Mouse (Mus musculus): Measurements from ENCODE around the gene Gmeb2. TPM values are rescaled to one million over a fixed set of nuclear protein-coding genes. Genes with fewer than 3 reads are reported as not detected.

Gene Gmeb2
- total and polyA plus RNA-seq, 3 experiments, result 15.4 to 28.4 (median 15.5) TPM

- DNase-seq, result no peak
Observed at GRCm38 (mm10) chr2:181227122-181227521, 60.7 kb downstream of the Gmeb2 start.

DNA sequence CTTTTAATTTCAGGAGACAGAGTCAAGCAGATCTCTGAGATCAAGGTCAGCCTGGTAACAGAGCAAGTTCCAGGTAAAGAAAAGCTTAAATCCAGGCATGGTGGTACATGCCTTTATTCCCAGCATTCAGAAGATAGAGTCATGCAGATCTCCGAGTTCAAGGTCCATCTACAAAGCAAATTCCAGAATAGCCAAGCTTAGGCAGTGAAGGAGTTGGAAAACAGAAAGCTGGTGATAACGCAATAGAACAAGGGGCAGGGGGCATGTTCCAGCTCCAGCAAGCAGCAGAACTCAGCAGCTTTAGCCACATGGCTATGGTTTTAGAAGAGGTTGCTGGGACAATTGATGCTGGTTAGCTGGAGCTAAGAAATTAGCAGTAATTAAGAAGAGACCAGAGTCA, 62.8 kb downstream of the Gmeb2 start:
- no peak for DNase-seq

- DNase-seq, result no peak
Observed at GRCm38 (mm10) chr2:181220361-181220760, 67.5 kb downstream of the Gmeb2 start.

GRCm38 (mm10) chr2:181219538-181220216, 68.2 kb downstream of the Gmeb2 start, which contains the start of gene Fndc11:
Fndc11 (plus strand) TSS chr2:181220013.
- DNase-seq, result peak; percentile 86

GRCm38 (mm10) chr2:181218881-181219485, 68.9 kb downstream of the Gmeb2 start:
- DNase-seq, result no peak

DNA sequence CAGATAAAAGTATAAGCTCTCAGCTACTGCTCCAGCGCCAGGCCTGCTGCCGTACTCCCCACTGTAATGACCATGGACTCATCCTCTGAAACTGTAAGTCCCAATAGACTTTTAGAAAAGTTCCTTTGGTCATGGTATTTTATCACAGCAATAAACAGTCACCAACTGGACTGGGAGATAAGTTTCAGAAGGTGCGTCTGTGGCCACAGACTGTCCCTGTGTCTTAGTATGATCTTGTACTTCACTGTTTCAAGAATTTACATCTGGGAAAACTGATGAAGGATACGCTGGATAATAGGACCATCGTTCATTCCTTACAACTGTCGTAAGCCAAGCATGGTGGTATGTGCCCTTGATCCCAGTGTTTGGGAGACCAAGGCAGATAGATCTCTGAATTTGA, 71.8 kb downstream of the Gmeb2 start:
- DNase-seq, result no peak

DNA sequence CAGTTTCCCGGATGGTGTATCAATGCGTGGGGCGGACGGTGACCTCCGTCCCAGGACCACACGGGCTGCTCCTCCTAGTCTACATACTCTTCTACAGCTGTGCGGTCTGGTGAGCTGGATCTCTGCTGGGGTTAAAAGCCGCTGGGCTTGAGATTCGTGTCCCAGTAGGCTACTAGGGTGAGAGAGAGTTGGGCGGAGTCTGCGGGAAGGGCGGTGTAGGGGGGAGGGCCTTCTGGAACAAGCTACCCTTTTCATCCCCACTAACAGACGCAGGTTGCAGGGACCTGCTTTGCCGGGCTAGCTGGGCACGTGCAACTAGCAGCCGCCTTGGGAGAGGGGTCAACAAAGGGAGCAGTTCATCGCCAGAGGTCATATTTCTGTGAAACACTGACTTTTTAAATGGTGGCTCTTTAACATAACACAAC, 74.8 kb downstream of the Gmeb2 start, which contains the start of gene Srms:
Srms (minus strand) TSS at position 165 of the 425 bp plus-strand sequence.
- DNase-seq, result peak; percentile 71

DNA sequence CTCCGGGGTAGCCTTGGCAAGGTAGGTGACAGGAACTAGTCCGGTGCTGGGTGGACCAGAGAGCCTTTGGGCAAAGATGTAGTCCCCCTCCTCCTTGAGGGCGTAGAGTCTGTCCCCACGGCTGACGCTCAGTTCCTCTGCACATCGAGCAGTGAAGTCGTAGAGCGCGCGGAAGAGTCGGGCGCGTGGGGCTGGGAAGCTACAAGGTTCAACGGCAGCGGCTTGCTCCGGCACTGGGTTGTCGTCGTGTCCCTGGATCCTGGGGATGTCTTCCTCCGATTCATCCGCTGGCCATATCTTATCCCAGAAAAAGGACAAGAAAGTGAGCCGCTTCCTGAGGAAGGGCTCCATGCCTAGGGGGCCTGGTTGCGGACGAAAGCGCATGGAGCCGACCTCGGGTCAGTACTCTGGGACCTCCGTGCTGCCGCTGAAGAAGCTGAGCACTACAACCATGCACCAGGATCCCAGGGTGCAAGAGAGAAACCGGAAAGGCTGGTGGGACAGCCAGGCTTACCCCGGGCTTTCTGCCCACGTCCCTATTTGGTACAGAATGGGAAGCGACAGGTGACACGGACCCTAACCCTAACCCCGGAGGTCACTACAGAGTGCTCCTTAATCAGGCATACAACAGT, 75.3 kb downstream of the Gmeb2 start:
- peak; percentile 27 for DNase-seq

GRCm38 (mm10) chr2:181206118-181206517, 81.7 kb downstream of the Gmeb2 start:
- DNase-seq, result no peak

DNA sequence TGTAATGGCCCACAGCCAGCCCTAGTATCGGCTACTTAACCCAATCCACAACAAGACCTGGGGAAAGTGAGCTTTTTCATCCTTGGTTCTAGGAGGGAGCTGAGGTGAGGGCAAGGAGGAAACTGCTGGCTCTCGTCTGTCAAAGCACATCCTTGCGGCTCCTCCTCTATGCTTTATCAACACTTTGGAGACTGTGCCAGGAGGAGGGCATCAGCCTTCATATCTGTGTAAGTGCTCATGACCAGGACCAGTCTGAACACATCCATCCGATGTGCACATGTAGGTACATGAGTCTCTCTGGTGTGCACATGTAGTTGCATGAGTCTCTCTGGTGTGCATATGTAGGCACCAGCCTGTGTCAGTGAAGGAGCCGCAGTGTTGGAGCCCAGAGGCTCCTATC, 82.2 kb downstream of the Gmeb2 start:
- DNase-seq, result no peak

DNA sequence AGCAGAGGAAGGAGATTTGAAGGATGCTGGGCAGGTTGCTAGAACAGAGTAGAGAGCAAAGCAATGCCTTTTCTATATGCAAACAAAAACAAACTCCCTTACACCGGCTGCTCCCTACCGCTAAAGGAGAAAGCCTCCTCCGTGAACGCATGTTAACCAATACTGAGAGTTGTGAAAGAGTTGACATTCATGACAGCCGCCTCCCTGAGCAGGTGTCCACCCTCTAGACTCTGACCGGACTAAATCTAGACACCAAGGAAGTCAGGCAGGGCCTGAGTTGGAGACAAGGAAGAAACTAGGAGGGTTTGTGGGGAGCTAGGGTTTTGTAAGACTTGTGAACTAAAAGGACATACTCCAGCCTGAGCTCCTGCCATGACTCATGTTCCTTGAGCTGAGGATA, 84.9 kb downstream of the Gmeb2 start:
- DNase-seq, result no peak

DNA sequence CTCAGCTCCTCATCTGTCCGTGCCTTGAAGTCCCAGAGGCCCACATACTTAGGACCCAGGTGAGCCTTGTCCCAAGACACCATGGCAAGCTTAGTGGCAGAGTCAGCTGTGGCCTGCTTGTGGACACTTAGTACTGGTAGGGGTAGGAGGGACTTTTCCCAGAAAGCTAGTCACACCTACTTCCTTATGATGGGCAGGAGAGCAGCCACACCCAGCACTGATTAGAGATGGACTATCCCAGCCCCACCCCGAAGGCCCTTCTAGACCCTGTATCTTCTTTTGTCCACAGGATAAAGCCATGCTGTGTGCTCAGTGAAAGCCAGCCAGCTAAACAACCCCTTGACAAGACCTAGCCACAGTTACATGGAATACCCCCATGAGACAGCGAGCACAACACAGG, 85.4 kb downstream of the Gmeb2 start, which contains the start of gene Ptk6:
Ptk6 (minus strand) TSS at position 368 of the 400 bp plus-strand sequence.
- no peak for DNase-seq

- no peak for DNase-seq
Observed at GRCm38 (mm10) chr2:181201606-181202005, 86.2 kb downstream of the Gmeb2 start.

Other genes with a start within 250 kb of the Gmeb2 start
- 10 to 100 TPM in 1 of 2 experiments, 1 to 10 TPM in 1; 6.5 to 35.4 TPM for gene Chrna4, start 244.5 kb downstream of the Gmeb2 start, total RNA-seq (2021)
- gene Chrna4, start 244.5 kb downstream of the Gmeb2 start, polyA plus RNA-seq (2012; rRNA removed), result 8.9 and 13.8 TPM in 2 replicates
- gene Kcnq2, start 152.7 kb downstream of the Gmeb2 start, total RNA-seq (2021), result 1 to 10 TPM; 5.2 to 5.4 TPM
- gene Kcnq2, start 152.7 kb downstream of the Gmeb2 start, polyA plus RNA-seq (2012; rRNA removed), result 2.8 and 3.7 TPM in 2 replicates
- 10 to 100 TPM; 44.0 to 65.9 TPM for gene Eef1a2, start 131.0 kb downstream of the Gmeb2 start, total RNA-seq (2021)
- gene Eef1a2, start 131.0 kb downstream of the Gmeb2 start, polyA plus RNA-seq (2012; rRNA removed), result 30.4 and 42.9 TPM in 2 replicates
- 10 to 100 TPM; 91.1 to 91.9 TPM for gene Ppdpf, start 100.8 kb downstream of the Gmeb2 start, total RNA-seq (2021)
- gene Ppdpf, start 100.8 kb downstream of the Gmeb2 start, polyA plus RNA-seq (2012; rRNA removed), result 160 and 197 TPM in 2 replicates
- gene Ptk6, start 85.2 kb downstream of the Gmeb2 start, total RNA-seq (2021), result under 1 TPM in 1 of 2 experiments, not detected in 1; 0.07 TPM
- gene Ptk6, start 85.2 kb downstream of the Gmeb2 start, polyA plus RNA-seq (2012; rRNA removed), result 0.02 TPM in 1 of 2 replicates, not detected in the other
- gene Srms, start 74.8 kb downstream of the Gmeb2 start, total RNA-seq (2021), result 1 to 10 TPM in 1 of 2 experiments, under 1 TPM in 1; 0.66 to 1.3 TPM
- gene Srms, start 74.8 kb downstream of the Gmeb2 start, polyA plus RNA-seq (2012; rRNA removed), result 1.1 and 1.4 TPM in 2 replicates
- gene Fndc11, start 68.0 kb downstream of the Gmeb2 start, total RNA-seq (2021), result under 1 TPM in 1 of 2 experiments, not detected in 1; 0.46 TPM
- gene Fndc11, start 68.0 kb downstream of the Gmeb2 start, polyA plus RNA-seq (2012; rRNA removed), result 0.47 and 0.67 TPM in 2 replicates
- 10 to 100 TPM; 15.3 to 25.0 TPM for gene Helz2, start 46.0 kb downstream of the Gmeb2 start, total RNA-seq (2021)
- 29.6 and 33.1 TPM in 2 replicates for gene Helz2, start 46.0 kb downstream of the Gmeb2 start, polyA plus RNA-seq (2012; rRNA removed)
- 10 to 100 TPM in 1 of 2 experiments, 1 to 10 TPM in 1; 9.6 to 19.8 TPM for gene Stmn3, start 26.5 kb upstream of the Gmeb2 start, total RNA-seq (2021)
- 8.8 and 17.3 TPM in 2 replicates for gene Stmn3, start 26.5 kb upstream of the Gmeb2 start, polyA plus RNA-seq (2012; rRNA removed)
- gene Rtel1, start 31.7 kb upstream of the Gmeb2 start, total RNA-seq (2021), result 10 to 100 TPM; 24.5 to 27.8 TPM
- gene Rtel1, start 31.7 kb upstream of the Gmeb2 start, polyA plus RNA-seq (2012; rRNA removed), result 23.2 and 24.2 TPM in 2 replicates
- gene Zgpat, start 76.9 kb upstream of the Gmeb2 start, total RNA-seq (2021), result 10 to 100 TPM; 36.6 to 51.0 TPM
- gene Zgpat, start 76.9 kb upstream of the Gmeb2 start, polyA plus RNA-seq (2012; rRNA removed), result 33.8 and 34.5 TPM in 2 replicates
- 10 to 100 TPM; 44.0 to 46.2 TPM for gene Arfrp1, start 77.4 kb upstream of the Gmeb2 start, total RNA-seq (2021)
- gene Arfrp1, start 77.4 kb upstream of the Gmeb2 start, polyA plus RNA-seq (2012; rRNA removed), result 14.8 and 19.5 TPM in 2 replicates
- gene Lime1, start 92.0 kb upstream of the Gmeb2 start, total RNA-seq (2021), result 10 to 100 TPM; 13.6 to 20.5 TPM
- 167 and 174 TPM in 2 replicates for gene Lime1, start 92.0 kb upstream of the Gmeb2 start, polyA plus RNA-seq (2012; rRNA removed)
- 10 to 100 TPM in 1 of 2 experiments, 1 to 10 TPM in 1; 9.5 to 16.3 TPM for gene Zbtb46, start 171.4 kb upstream of the Gmeb2 start, total RNA-seq (2021)
- gene Zbtb46, start 171.4 kb upstream of the Gmeb2 start, polyA plus RNA-seq (2012; rRNA removed), result 6.0 and 6.2 TPM in 2 replicates
- gene Abhd16b, start 205.2 kb upstream of the Gmeb2 start, total RNA-seq (2021), result not detected
- gene Abhd16b, start 205.2 kb upstream of the Gmeb2 start, polyA plus RNA-seq (2012; rRNA removed), result not detected in 2 replicates
- gene Tpd52l2, start 209.1 kb upstream of the Gmeb2 start, total RNA-seq (2021), result 100 to 1,000 TPM; 102 to 119 TPM
- 24.0 and 25.2 TPM in 2 replicates for gene Tpd52l2, start 209.1 kb upstream of the Gmeb2 start, polyA plus RNA-seq (2012; rRNA removed)
- 10 to 100 TPM; 92.3 to 96.0 TPM for gene Dnajc5, start 232.4 kb upstream of the Gmeb2 start, total RNA-seq (2021)
- gene Dnajc5, start 232.4 kb upstream of the Gmeb2 start, polyA plus RNA-seq (2012; rRNA removed), result 35.7 and 36.6 TPM in 2 replicates

Measured in adrenal gland, adult 2 months (tissue).